Mouse (Mus musculus): Measurements from ENCODE around the gene Scn5a. TPM values are rescaled to one million over a fixed set of nuclear protein-coding genes. Genes with fewer than 3 reads are reported as not detected.

Scn5a gene
- total and polyA plus RNA-seq, 3 experiments = 0.03 TPM; not detected in 2

GRCm38 (mm10) chr9:119556043-119556442 lies 22.8 kb downstream of the Scn5a start:
- no peaks in the 10 kb centered on the region for H3K9me3 ChIP-seq (replicated peaks; ENCODE audit: insufficient read depth, low read length)
- H3K9ac ChIP-seq (ENCODE audit: control insufficient read depth, low read depth, low read length, poor library complexity, severe bottlenecking) = no peak overlapping the region
- H3K4me1 ChIP-seq (ENCODE audit: control insufficient read depth in 1 of 2, insufficient read depth in 2 of 2, low read length in 2 of 2) = no peaks in the 10 kb centered on the region
- H3K4me3 ChIP-seq (ENCODE audit: control insufficient read depth in 1 of 2, insufficient read depth in 1 of 2, low read depth in 2 of 2, low read length in 2 of 2) = no peak overlapping the region
- no peak overlapping the region for H3K27ac ChIP-seq (ENCODE audit: control insufficient read depth, low read depth, low read length)
- DNase-seq (ENCODE audit: low read depth, low spot score) = no peak
- no peaks in the 10 kb centered on the region for H3K79me2 ChIP-seq (ENCODE audit: control insufficient read depth, insufficient read depth, low read length, poor library complexity)
- H3K36me3 ChIP-seq (ENCODE audit: control insufficient read depth in 1 of 2, insufficient read depth in 2 of 2, low read length in 2 of 2) = no peaks in the 10 kb centered on the region
- no peaks in the 10 kb centered on the region for H3K27me3 ChIP-seq (ENCODE audit: control insufficient read depth in 1 of 2, insufficient read depth in 2 of 2, low read length in 2 of 2)
- TF ChIP-seq E2F4 (IDR thresholded peaks at IDR 0.05; ENCODE audit: borderline replicate concordance, low read depth, low read length) = no peak
- TF ChIP-seq UBTF (IDR thresholded peaks at IDR 0.05; ENCODE audit: borderline replicate concordance, insufficient read depth, low read depth, low read length) = no peak
- no peak for TF ChIP-seq ZNF384 (IDR thresholded peaks at IDR 0.05; ENCODE audit: low read depth, low read length)
- no peak for TF ChIP-seq USF2 (IDR thresholded peaks at IDR 0.05; ENCODE audit: borderline replicate concordance in 1 of 2, insufficient read depth in 1 of 2, low read depth in 1 of 2, low read length in 2 of 2)
- TF ChIP-seq EP300 (IDR thresholded peaks at IDR 0.05; ENCODE audit: low read depth in 1 of 2, low read length in 2 of 2) = no peak
- TF ChIP-seq SMC3 (IDR thresholded peaks at IDR 0.05; ENCODE audit: low read depth, low read length) = no peak
- TF ChIP-seq MAZ (IDR thresholded peaks at IDR 0.05; ENCODE audit: low read depth, low read length) = no peak
- no peak for TF ChIP-seq RCOR1 (IDR thresholded peaks at IDR 0.05; ENCODE audit: low read depth, low read length)
- no peak for TF ChIP-seq ZC3H11A (IDR thresholded peaks at IDR 0.05; ENCODE audit: low read depth, low read length)
- no peak for TF ChIP-seq GATA1 (IDR thresholded peaks at IDR 0.05; ENCODE audit: low read depth, low read length)
- no peak for TF ChIP-seq MAFK (IDR thresholded peaks at IDR 0.05; ENCODE audit: borderline replicate concordance, low read depth, low read length)
- no peak for TF ChIP-seq NELFE (IDR thresholded peaks at IDR 0.05; ENCODE audit: low read depth, low read length)

GRCm38 (mm10) chr9:119547528-119547927 lies 31.3 kb downstream of the Scn5a start:
- Histone ChIP-seq H3K36me3 (ENCODE audit: control insufficient read depth in 1 of 2, insufficient read depth in 2 of 2, low read length in 2 of 2) (no peaks in the 10 kb centered on the region), H3K9ac (ENCODE audit: control insufficient read depth, low read depth, low read length, poor library complexity, severe bottlenecking) (no peak overlapping the region), H3K79me2 (ENCODE audit: control insufficient read depth, insufficient read depth, low read length, poor library complexity) (no peaks in the 10 kb centered on the region), H3K4me1 (ENCODE audit: control insufficient read depth in 1 of 2, insufficient read depth in 2 of 2, low read length in 2 of 2) (no peaks in the 10 kb centered on the region), H3K27me3 (ENCODE audit: control insufficient read depth in 1 of 2, insufficient read depth in 2 of 2, low read length in 2 of 2) (no peaks in the 10 kb centered on the region), H3K4me3 (ENCODE audit: control insufficient read depth in 1 of 2, insufficient read depth in 1 of 2, low read depth in 2 of 2, low read length in 2 of 2) (no peak overlapping the region), H3K9me3 (replicated peaks; ENCODE audit: insufficient read depth, low read length) (no peaks in the 10 kb centered on the region), H3K27ac (ENCODE audit: control insufficient read depth, low read depth, low read length) (no peak overlapping the region)
- no peak for TF ChIP-seq SIN3A (IDR thresholded peaks at IDR 0.05; ENCODE audit: low read length)
- TF ChIP-seq ZNF384 (IDR thresholded peaks at IDR 0.05; ENCODE audit: low read depth, low read length) = no peak
- no peak for TF ChIP-seq NELFE (IDR thresholded peaks at IDR 0.05; ENCODE audit: low read depth, low read length)
- TF ChIP-seq RAD21 (IDR thresholded peaks at IDR 0.05; ENCODE audit: low read depth, low read length) = no peak
- no peak for TF ChIP-seq BHLHE40 (IDR thresholded peaks at IDR 0.05; ENCODE audit: borderline replicate concordance, low read depth, low read length)
- no peak for TF ChIP-seq GATA1 (IDR thresholded peaks at IDR 0.05; ENCODE audit: low read depth, low read length)
- no peak for TF ChIP-seq ETS1 (IDR thresholded peaks at IDR 0.05; ENCODE audit: low read depth, low read length)
- no peak for TF ChIP-seq MYB (IDR thresholded peaks at IDR 0.05; ENCODE audit: low read depth, low read length)
- no peak for TF ChIP-seq MXI1 (IDR thresholded peaks at IDR 0.05; ENCODE audit: low read depth, low read length)
- DNase-seq (ENCODE audit: low read depth, low spot score) = no peak
